Mouse (Mus musculus) CH12.LX (cell line): Measurements from ENCODE around the gene Gpnmb. TPM values are rescaled to one million over a fixed set of nuclear protein-coding genes. Genes with fewer than 3 reads are reported as not detected.

Source experiments
- DNase-seq: peaks from one replicate; pipeline ENCODE4 v3.0.0-alpha.2; 2013; ENCODE audit errors: extremely low read depth
- H3K27ac ChIP-seq: 2 replicates; pipeline ENCODE4 v1.5.1; 2012; ENCODE audit warnings: low read depth, mild to moderate bottlenecking, control low read depth, moderate library complexity; ENCODE audit not compliant: insufficient read depth
- H3K27me3 ChIP-seq: replicated peaks from 2 replicates; pipeline ENCODE3; 2012; ENCODE audit warnings: inconsistent platforms
- H3K36me3 ChIP-seq, 2 experiments: replicated peaks in 1 of 2; 2 replicates each; pipeline versions ENCODE3 to v1.6.1; 2012; ENCODE audit warnings: inconsistent platforms in 1 of 2, low read length in 1 of 2, mild to moderate bottlenecking in 1 of 2, mixed read lengths in 1 of 2, moderate library complexity in 1 of 2; ENCODE audit not compliant: control insufficient read depth in 1 of 2, insufficient read depth in 1 of 2
- H3K4me1 ChIP-seq, 2 experiments: 2 replicates each; pipeline ENCODE4 v1.6.1; 2012; ENCODE audit warnings: inconsistent platforms in 1 of 2, moderate library complexity in 1 of 2; ENCODE audit not compliant: insufficient read depth in 2 of 2, control insufficient read depth in 1 of 2
- H3K4me2 ChIP-seq: 2 replicates; pipeline ENCODE4 v1.6.1; 2012; ENCODE audit warnings: low read depth, mild to moderate bottlenecking, control low read depth; ENCODE audit not compliant: poor library complexity, insufficient read depth, severe bottlenecking
- H3K4me3 ChIP-seq, 3 experiments: fragments of 150-350 bp in 1 of 3; sonication (generic) in 1 of 3; replicated peaks in 1 of 3; 2 replicates each; pipeline versions ENCODE3 to v1.5.1; 2011 to 2012; ENCODE audit warnings: low read depth in 2 of 3, low read length in 2 of 3, mild to moderate bottlenecking in 2 of 3, moderate library complexity in 2 of 3, control low read depth in 1 of 3, improper control_type of control experiment in 1 of 3, inconsistent platforms in 1 of 3, mixed read lengths in 1 of 3; ENCODE audit not compliant: poor library complexity in 1 of 3
- H3K79me2 ChIP-seq: replicated peaks from 2 replicates; pipeline ENCODE4 v1.6.1; 2012; ENCODE audit warnings: mild to moderate bottlenecking, moderate library complexity; ENCODE audit not compliant: control insufficient read depth, poor library complexity, insufficient read depth, severe bottlenecking; ENCODE audit errors: extremely low read depth
- H3K9ac ChIP-seq: 2 replicates; pipeline ENCODE4 v1.6.1; 2012; ENCODE audit warnings: low read depth, mild to moderate bottlenecking, control low read depth, moderate library complexity; ENCODE audit not compliant: insufficient read depth
- H3K9me3 ChIP-seq: replicated peaks from 2 replicates; pipeline ENCODE3; 2012; ENCODE audit warnings: low read length, inconsistent platforms, mixed read lengths
- BHLHE40 ChIP-seq: IDR thresholded peaks from 2 replicates; pipeline ENCODE4 v1.6.1; 2011; ENCODE audit warnings: mild to moderate bottlenecking, low read depth, low read length, improper control_type of control experiment
- CHD2 ChIP-seq: IDR thresholded peaks from 2 replicates; pipeline ENCODE4 v1.6.1; 2011; ENCODE audit warnings: low read length, improper control_type of control experiment
- CTCF ChIP-seq, 2 experiments: IDR thresholded peaks in 1 of 2; conservative IDR thresholded peaks in 1 of 2; 2 replicates each; pipeline ENCODE4 v1.5.1; 2011 to 2012; ENCODE audit warnings: low read depth in 2 of 2, low read length in 2 of 2, improper control_type of control experiment in 1 of 2, inconsistent platforms in 1 of 2, mild to moderate bottlenecking in 1 of 2, moderate library complexity in 1 of 2
- ELF1 ChIP-seq: IDR thresholded peaks from 2 replicates; pipeline ENCODE4 v1.6.1; 2014; ENCODE audit warnings: low read depth, mild to moderate bottlenecking, inconsistent platforms, low read length, improper control_type of control experiment
- EP300 ChIP-seq: IDR thresholded peaks from 2 replicates; pipeline ENCODE4 v1.6.1; 2011; ENCODE audit warnings: low read length, improper control_type of control experiment
- ETS1 ChIP-seq: conservative IDR thresholded peaks from 2 replicates; pipeline ENCODE4 v1.6.1; 2012; ENCODE audit warnings: low read depth, mild to moderate bottlenecking, inconsistent platforms, low read length, improper control_type of control experiment, moderate library complexity
- GABPA ChIP-seq: IDR thresholded peaks from 2 replicates; pipeline ENCODE4 v1.6.1; 2012; ENCODE audit warnings: low read depth, low read length, improper control_type of control experiment, inconsistent platforms; ENCODE audit not compliant: insufficient replicate concordance
- HCFC1 ChIP-seq: IDR thresholded peaks from 2 replicates; pipeline ENCODE4 v1.6.1; 2012; ENCODE audit warnings: low read depth, mild to moderate bottlenecking, inconsistent platforms, low read length, improper control_type of control experiment
- IRF4 ChIP-seq: IDR thresholded peaks from 2 replicates; pipeline ENCODE4 v1.6.1; 2014; ENCODE audit warnings: low read depth, mild to moderate bottlenecking, inconsistent platforms, low read length, improper control_type of control experiment
- JUN ChIP-seq: IDR thresholded peaks from 2 replicates; pipeline ENCODE4 v1.6.1; 2011; ENCODE audit warnings: low read depth, mild to moderate bottlenecking, low read length, improper control_type of control experiment, moderate library complexity; ENCODE audit not compliant: insufficient read depth
- JUND ChIP-seq: conservative IDR thresholded peaks from 2 replicates; pipeline ENCODE4 v1.6.1; 2011; ENCODE audit warnings: low read depth, low read length, improper control_type of control experiment
- KAT2A ChIP-seq: IDR thresholded peaks from 2 replicates; pipeline ENCODE4 v1.6.1; 2012; ENCODE audit warnings: low read length, improper control_type of control experiment, inconsistent platforms; ENCODE audit not compliant: insufficient replicate concordance
- MAFK ChIP-seq: IDR thresholded peaks from 2 replicates; pipeline ENCODE4 v1.6.1; 2011; ENCODE audit warnings: low read length, improper control_type of control experiment; ENCODE audit not compliant: insufficient replicate concordance
- MAX ChIP-seq: IDR thresholded peaks from 2 replicates; pipeline ENCODE4 v1.6.1; 2011; ENCODE audit warnings: low read length, improper control_type of control experiment
- MAZ ChIP-seq: IDR thresholded peaks from 2 replicates; pipeline ENCODE4 v1.6.1; 2012; ENCODE audit warnings: low read depth, mild to moderate bottlenecking, inconsistent platforms, low read length, improper control_type of control experiment, moderate library complexity
- MEF2A ChIP-seq: IDR thresholded peaks from 2 replicates; pipeline ENCODE4 v1.6.1; 2014; ENCODE audit warnings: low read depth, mild to moderate bottlenecking, inconsistent platforms, low read length, improper control_type of control experiment, borderline replicate concordance
- MXI1 ChIP-seq: IDR thresholded peaks from 2 replicates; pipeline ENCODE4 v1.6.1; 2011; ENCODE audit warnings: mild to moderate bottlenecking, low read depth, low read length, improper control_type of control experiment
- MYC ChIP-seq: IDR thresholded peaks from 2 replicates; pipeline ENCODE4 v1.6.1; 2011; ENCODE audit warnings: low read depth, mild to moderate bottlenecking, improper control_type of control experiment, low read length
- NRF1 ChIP-seq: IDR thresholded peaks from 2 replicates; pipeline ENCODE4 v1.6.1; 2014; ENCODE audit warnings: low read depth, mild to moderate bottlenecking, inconsistent platforms, low read length, improper control_type of control experiment, moderate library complexity
- PAX5 ChIP-seq: IDR thresholded peaks from 2 replicates; pipeline ENCODE4 v1.6.1; 2012; ENCODE audit warnings: low read length, inconsistent platforms, mixed read lengths
- POLR2A ChIP-seq: IDR thresholded peaks from 2 replicates; pipeline ENCODE4 v1.6.1; 2011; ENCODE audit warnings: low read depth, mild to moderate bottlenecking, improper control_type of control experiment, low read length
- RAD21 ChIP-seq: IDR thresholded peaks from 2 replicates; pipeline ENCODE4 v1.6.1; 2011; ENCODE audit warnings: low read depth, mild to moderate bottlenecking, low read length, improper control_type of control experiment, moderate library complexity
- RCOR1 ChIP-seq: conservative IDR thresholded peaks from 2 replicates; pipeline ENCODE4 v1.6.1; 2012; ENCODE audit warnings: low read depth, mild to moderate bottlenecking, inconsistent platforms, low read length, improper control_type of control experiment
- SIN3A ChIP-seq: IDR thresholded peaks from 2 replicates; pipeline ENCODE4 v1.6.1; 2012; ENCODE audit warnings: low read length, improper control_type of control experiment, inconsistent platforms
- SMC3 ChIP-seq: IDR thresholded peaks from 2 replicates; pipeline ENCODE4 v1.6.1; 2011; ENCODE audit warnings: low read depth, low read length, improper control_type of control experiment
- TCF12 ChIP-seq: IDR thresholded peaks from 2 replicates; pipeline ENCODE4 v1.6.1; 2014; ENCODE audit warnings: low read depth, mild to moderate bottlenecking, inconsistent platforms, low read length, improper control_type of control experiment
- UBTF ChIP-seq: IDR thresholded peaks from 2 replicates; pipeline ENCODE4 v1.6.1; 2012; ENCODE audit warnings: low read depth, mild to moderate bottlenecking, inconsistent platforms, low read length, improper control_type of control experiment, moderate library complexity
- USF2 ChIP-seq: conservative IDR thresholded peaks from 2 replicates; pipeline ENCODE4 v1.6.1; 2011; ENCODE audit warnings: low read depth, low read length, improper control_type of control experiment
- ZC3H11A ChIP-seq: IDR thresholded peaks from 2 replicates; pipeline ENCODE4 v1.6.1; 2012; ENCODE audit warnings: low read depth, mild to moderate bottlenecking, inconsistent platforms, low read length, improper control_type of control experiment
- ZKSCAN1 ChIP-seq: IDR thresholded peaks from 2 replicates; pipeline ENCODE4 v1.6.1; 2012; ENCODE audit warnings: low read depth, inconsistent platforms, low read length, improper control_type of control experiment, borderline replicate concordance
- ZMIZ1 ChIP-seq: IDR thresholded peaks from 2 replicates; pipeline ENCODE4 v1.6.1; 2012; ENCODE audit warnings: low read depth, mild to moderate bottlenecking, inconsistent platforms, low read length, improper control_type of control experiment
- ZNF384 ChIP-seq: IDR thresholded peaks from 2 replicates; pipeline ENCODE4 v1.6.1; 2012; ENCODE audit warnings: low read depth, low read length, improper control_type of control experiment, inconsistent platforms
- dilution Hi-C: fragments of 300-500 bp; cut with MboI; formaldehyde crosslinking; loops from 2 replicates; pipeline ENCODE4 v1.14.3; 2020; ENCODE audit warnings: low sequenced_read_pairs; ENCODE audit not compliant: extremely low pct_unique_long_range_greater_than_20kb, extremely low pct_ligation_motif_present
- in situ Hi-C: fragments of 300-500 bp; cut with MboI; formaldehyde crosslinking; loops from 3 replicates; pipeline ENCODE4 v1.14.3; 2019; ENCODE audit warnings: low sequenced_read_pairs, low pct_ligation_motif_present, low pct_unique_long_range_greater_than_20kb, mixed read lengths
- polyA plus RNA-seq: library from polyadenylated mRNA; unstranded; fragments of >175 nt; gene quantifications from 2 replicates; pipeline ENCODE4 v1.2.1, GENCODE M21; 2012; ENCODE audit warnings: low read depth; ENCODE audit not compliant: insufficient read length
- total RNA-seq, 2 experiments: library from RNA; depleted of rRNA; stranded (reverse); fragments of 300-350 nt in 1 of 2; fragments of >200 nt in 1 of 2; gene quantifications; 2 replicates each; pipeline ENCODE4 v1.2.3; 2012 to 2014

Gene Gpnmb
- total and polyA plus RNA-seq, 3 experiments: 0.24 TPM; not detected in 2

DNA sequence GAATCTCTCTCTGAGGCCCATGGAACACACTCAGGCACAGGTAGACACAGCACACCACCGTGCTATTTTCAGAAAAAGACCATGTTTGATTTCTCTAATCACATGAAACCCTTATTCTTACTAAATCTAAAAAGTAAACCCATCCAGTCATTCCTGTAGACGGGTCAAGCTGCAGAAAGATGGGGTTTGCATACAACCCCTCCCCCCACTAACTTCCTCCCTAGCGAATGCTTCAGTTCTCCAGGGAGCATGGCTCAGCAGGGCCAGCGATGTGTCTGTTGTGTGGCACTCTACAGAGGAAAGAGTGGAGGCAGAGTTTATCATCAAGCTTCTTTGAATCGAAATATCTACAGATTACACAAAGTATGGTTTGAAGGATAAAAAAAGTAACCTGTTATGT, 79.2 kb downstream of the Gpnmb start:
- Histone ChIP-seq H3K27ac (no peak overlapping the region), H3K4me1 (peaks cover 13 to 65% of the 10 kb centered on the region in 2 experiments), H3K79me2 (no peaks in the 10 kb centered on the region), H3K9ac (no peak overlapping the region), H3K4me2 (no peak overlapping the region; the same call in 1 of the 2 replicates), H3K9me3 (no peaks in the 10 kb centered on the region), H3K27me3 (no peaks in the 10 kb centered on the region), H3K4me3 (no peak overlapping the region), H3K36me3 (peaks cover 0 to 43% of the 10 kb centered on the region in 2 experiments)
- TF ChIP-seq RCOR1 (no peak), USF2 (no peak), MYC (peak; percentile 33; the same call in 1 of the 2 replicates), JUN (peak; percentile 49), MAX (0 out of 2 replicates have a peak, but pooled peaks have one; percentile 52), CHD2 (peak; percentile 83), BHLHE40 (peak; percentile 48; the same call in 1 of the 2 replicates), TCF12 (peak; percentile 26; the same call in 1 of the 2 replicates), ELF1 (peak; percentile 17; the same call in 1 of the 2 replicates), UBTF (no peak), MAFK (no peak), ZNF384 (no peak), POLR2A (no peak), HCFC1 (no peak), SMC3 (peak; percentile 30; the same call in 1 of the 2 replicates), IRF4 (peak; percentile 84), PAX5 (no peak), ETS1 (peak; percentile 59; the same call in 1 of the 2 replicates), RAD21 (no peak; the same call in 1 of the 2 replicates), MEF2A (peak; percentile 43; the same call in 1 of the 2 replicates), ZC3H11A (no peak), MXI1 (no peak), SIN3A (no peak), ZMIZ1 (no peak), EP300 (peak; percentile 75), CTCF (conservative IDR thresholded peaks at IDR 0.05 in 1 of 2, IDR thresholded peaks at IDR 0.05 in 1 of 2; ENCODE audit: low read depth in 2 of 2, low read length in 2 of 2) (no peak), GABPA (no peak), NRF1 (no peak), ZKSCAN1 (no peak), KAT2A (no peak), MAZ (no peak), JUND (peak; percentile 75)
- dilution Hi-C loops: no loop called here
- DNase-seq: peak; percentile 82
- in situ Hi-C loops: no loop called here
